Comparison of ENCODE assay signal across 21 mouse cellular contexts in genomic region chr15:61450217-61450616, GRCm38 (mm10).
A peak's percentile ranks its signal among the peaks of the same experiment; 100 is the strongest.
DNase-seq lines count a peak whose midpoint lies in the region; ATAC-seq and TF ChIP-seq lines count a peak whose summit lies in the region.
"Had no signal": no experiment of that assay in that cellular context is flagged by ENCODE, and none has a peak within 500 bp of the region (broad histone marks: within the 10 kb centered on the region; RNA-seq: fewer than 3 reads in every experiment).

No protein-coding gene starts in this region.

- no peak overlapping the region for H3K4me3 ChIP-seq in kidney, adult 2 months (ENCODE audit: insufficient read depth, low read depth, low read length)
- H3K4me3 ChIP-seq in kidney, embryonic 14.5 days (ENCODE audit: low read length) = no peak overlapping the region
- no peak overlapping the region for H3K4me3 ChIP-seq in kidney, embryonic 16.5 days (ENCODE audit: low read length)
- H3K4me3 ChIP-seq in stomach, postnatal 0 days (ENCODE audit: low read depth, low read length) = no peak overlapping the region
- no peak overlapping the region for H3K4me3 ChIP-seq in gastrocnemius, adult 2 months
- no peak overlapping the region for H3K4me3 ChIP-seq in neural tube, embryonic 15.5 days (replicated peaks)
- H3K4me3 ChIP-seq: forebrain, embryonic 10.5 days; hindbrain, embryonic 12.5 days; liver, embryonic 13.5 days; lung, embryonic 15.5 days; midbrain, embryonic 13.5 days; myocyte had no signal

- no peak for ATAC-seq in kidney, embryonic 14.5 days (ENCODE audit: low FRiP score, low TSS enrichment)
- ATAC-seq in kidney, embryonic 16.5 days (ENCODE audit: low FRiP score, low TSS enrichment) = peak; percentile 74; the same call in 1 of the 2 replicates
- no peak for ATAC-seq in stomach, postnatal 0 days (ENCODE audit: low FRiP score, low TSS enrichment)
- ATAC-seq in neural tube, embryonic 15.5 days (ENCODE audit: low FRiP score) = no peak
- ATAC-seq: inflammation-experienced regulatory T-cells, adult 6 months; midbrain, embryonic 13.5 days; Patski had no signal

- no peaks in the 10 kb centered on the region for H3K4me1 ChIP-seq in kidney, adult 2 months (ENCODE audit: control insufficient read depth, insufficient read depth, low read length)
- H3K4me1 ChIP-seq in kidney, embryonic 14.5 days (ENCODE audit: control insufficient read depth, insufficient read depth, low read length) = no peaks in the 10 kb centered on the region
- H3K4me1 ChIP-seq in kidney, embryonic 16.5 days (ENCODE audit: insufficient read depth, low read length) = 0 out of 2 replicates have a peak, but pooled peaks cover 5% of the 10 kb centered on the region
- no peaks in the 10 kb centered on the region for H3K4me1 ChIP-seq in stomach, postnatal 0 days (replicated peaks; ENCODE audit: control insufficient read depth, insufficient read depth)
- no peaks in the 10 kb centered on the region for H3K4me1 ChIP-seq in neural tube, embryonic 15.5 days
- H3K4me1 ChIP-seq: hindbrain, embryonic 12.5 days; liver, embryonic 13.5 days; midbrain, embryonic 13.5 days had no signal

- H3K4me2 ChIP-seq in kidney, embryonic 14.5 days (replicated peaks; ENCODE audit: low read depth, low read length) = no peak overlapping the region
- H3K4me2 ChIP-seq in kidney, embryonic 16.5 days (replicated peaks; ENCODE audit: low read depth, low read length) = no peak overlapping the region
- H3K4me2 ChIP-seq in stomach, postnatal 0 days (replicated peaks; ENCODE audit: low read depth) = no peak overlapping the region
- H3K4me2 ChIP-seq in neural tube, embryonic 15.5 days = no peak overlapping the region
- H3K4me2 ChIP-seq: hindbrain, embryonic 12.5 days; liver, embryonic 13.5 days; lung, embryonic 15.5 days; midbrain, embryonic 13.5 days had no signal

- intact Hi-C loops in gastrocnemius, adult 2 months (cut with DNase I) = no loop called here

- no peak for TF ChIP-seq POLR2A in kidney, adult 2 months (IDR thresholded peaks at IDR 0.05; ENCODE audit: low read depth, low read length)

- H3K9me3 ChIP-seq in kidney, embryonic 14.5 days (ENCODE audit: control insufficient read depth, low read length) = no peaks in the 10 kb centered on the region
- no peaks in the 10 kb centered on the region for H3K9me3 ChIP-seq in kidney, embryonic 16.5 days (ENCODE audit: low read length)
- H3K9me3 ChIP-seq in stomach, postnatal 0 days (ENCODE audit: control insufficient read depth, low read length) = no peaks in the 10 kb centered on the region
- no peaks in the 10 kb centered on the region for H3K9me3 ChIP-seq in neural tube, embryonic 15.5 days (replicated peaks)
- H3K9me3 ChIP-seq: forebrain, embryonic 10.5 days; hindbrain, embryonic 12.5 days; liver, embryonic 13.5 days; lung, embryonic 15.5 days; midbrain, embryonic 13.5 days had no signal

- no peak for TF ChIP-seq CTCF in kidney, adult 2 months (conservative IDR thresholded peaks at IDR 0.05; ENCODE audit: insufficient read depth, insufficient read length, low read depth, low read length)
- no peak for TF ChIP-seq CTCF in stomach, postnatal 0 days (IDR thresholded peaks at IDR 0.05; ENCODE audit: low read depth)
- TF ChIP-seq CTCF in gastrocnemius, adult 2 months (IDR thresholded peaks at IDR 0.05) = no peak

- WGBS in kidney, adult 2 months = 31% methylated on average over 3 of the region's 3 CpGs
- WGBS in kidney, embryonic 14.5 days = 20% methylated on average over 3 of the region's 3 CpGs
- 14% methylated on average over 3 of the region's 3 CpGs for WGBS in kidney, embryonic 16.5 days
- WGBS in stomach, postnatal 0 days = 29% methylated on average over 3 of the region's 3 CpGs
- 21% methylated on average over 3 of the region's 3 CpGs for WGBS in neural tube, embryonic 15.5 days

- no peak overlapping the region for H3K27ac ChIP-seq in kidney, adult 2 months (ENCODE audit: insufficient read depth, low read depth, low read length)
- no peak overlapping the region for H3K27ac ChIP-seq in kidney, embryonic 14.5 days (ENCODE audit: low read depth, low read length)
- H3K27ac ChIP-seq in kidney, embryonic 16.5 days (ENCODE audit: low read length) = no peak overlapping the region
- no peak overlapping the region for H3K27ac ChIP-seq in stomach, postnatal 0 days (replicated peaks)
- no peak overlapping the region for H3K27ac ChIP-seq in gastrocnemius, adult 2 months
- no peak overlapping the region for H3K27ac ChIP-seq in neural tube, embryonic 15.5 days (replicated peaks)
- H3K27ac ChIP-seq: forebrain, embryonic 10.5 days; hindbrain, embryonic 12.5 days; liver, embryonic 13.5 days; lung, embryonic 15.5 days; midbrain, embryonic 13.5 days had no signal

- H3K27me3 ChIP-seq in kidney, adult 2 months (replicated peaks; ENCODE audit: control insufficient read depth, insufficient read depth, low read length) = no peaks in the 10 kb centered on the region
- no peaks in the 10 kb centered on the region for H3K27me3 ChIP-seq in kidney, embryonic 14.5 days (ENCODE audit: control insufficient read depth, insufficient read depth, low read length)
- H3K27me3 ChIP-seq in kidney, embryonic 16.5 days (ENCODE audit: insufficient read depth, low read length) = no peaks in the 10 kb centered on the region
- no peaks in the 10 kb centered on the region for H3K27me3 ChIP-seq in stomach, postnatal 0 days (ENCODE audit: control insufficient read depth, insufficient read depth, low read length)
- no peaks in the 10 kb centered on the region for H3K27me3 ChIP-seq in neural tube, embryonic 15.5 days (replicated peaks)
- H3K27me3 ChIP-seq: hindbrain, embryonic 12.5 days; liver, embryonic 13.5 days; lung, embryonic 15.5 days; midbrain, embryonic 13.5 days; Patski had no signal

- H3K9ac ChIP-seq in kidney, embryonic 14.5 days (ENCODE audit: low read depth, low read length) = no peak overlapping the region
- H3K9ac ChIP-seq in kidney, embryonic 16.5 days (replicated peaks; ENCODE audit: low read length) = no peak overlapping the region
- H3K9ac ChIP-seq in stomach, postnatal 0 days (ENCODE audit: low read length) = no peak overlapping the region
- no peak overlapping the region for H3K9ac ChIP-seq in neural tube, embryonic 15.5 days (replicated peaks)
- H3K9ac ChIP-seq: hindbrain, embryonic 12.5 days; liver, embryonic 13.5 days; lung, embryonic 15.5 days; midbrain, embryonic 13.5 days had no signal

- DNase-seq in kidney, adult 2 months = peak; percentile 69
- peak; percentile 22 for DNase-seq in embryo, embryonic 10.5 days (ENCODE audit: low spot score)
- peak; percentile 16 for DNase-seq in stomach, postnatal 0 days (ENCODE audit: low spot score)
- no peak for DNase-seq in gastrocnemius, adult 2 months
- DNase-seq: B cell, adult 2 months; cerebellum, postnatal 14 days; gastrocnemius, postnatal 36 days; heart, postnatal 10 days; liver, embryonic 13.5 days; retina, postnatal 1 day; thymus, adult 18-20 months had no signal

- TF ChIP-seq EP300 in stomach, postnatal 0 days (optimal IDR thresholded peaks at IDR 0.05) = no peak

- H3K36me3 ChIP-seq in kidney, adult 2 months (ENCODE audit: control insufficient read depth, insufficient read depth, low read length) = no peaks in the 10 kb centered on the region
- no peaks in the 10 kb centered on the region for H3K36me3 ChIP-seq in kidney, embryonic 14.5 days (ENCODE audit: control insufficient read depth, insufficient read depth, low read length)
- no peaks in the 10 kb centered on the region for H3K36me3 ChIP-seq in kidney, embryonic 16.5 days (ENCODE audit: insufficient read depth, low read length)
- no peaks in the 10 kb centered on the region for H3K36me3 ChIP-seq in stomach, postnatal 0 days (ENCODE audit: control insufficient read depth, insufficient read depth, low read length)
- H3K36me3 ChIP-seq in neural tube, embryonic 15.5 days = no peaks in the 10 kb centered on the region
- H3K36me3 ChIP-seq: forebrain, embryonic 10.5 days; hindbrain, embryonic 12.5 days; liver, embryonic 13.5 days; lung, embryonic 15.5 days; midbrain, embryonic 13.5 days had no signal
